8 mouse cellular contexts compared by ENCODE assay signal in genomic region chr5:93180252-93180651, GRCm38 (mm10). TPM values are rescaled to one million over a fixed set of nuclear protein-coding genes. Genes with fewer than 3 reads are reported as not detected.
DNase-seq lines count a peak whose midpoint lies in the region; ATAC-seq lines count a peak whose summit lies in the region.

No protein-coding gene starts in this region.

- no peak for ATAC-seq in midbrain, embryonic 14.5 days (ENCODE audit: low FRiP score, low TSS enrichment)

- no peak overlapping the region for H3K27ac ChIP-seq in midbrain, embryonic 14.5 days (replicated peaks; ENCODE audit: low read depth, low read length)
- H3K27ac ChIP-seq in midbrain, embryonic 10.5 days (replicated peaks), result no peak overlapping the region

- no peak overlapping the region for H3K4me3 ChIP-seq in midbrain, embryonic 14.5 days (replicated peaks; ENCODE audit: low read depth, low read length)
- no peak overlapping the region for H3K4me3 ChIP-seq in midbrain, embryonic 10.5 days

- DNase-seq in gastrocnemius, adult 18-20 months (ENCODE audit: low spot score), result peak; percentile 21
- DNase-seq in gastrocnemius, postnatal 10 days, result no peak
- DNase-seq in midbrain, embryonic 14.5 days, result peak; percentile 47
- no peak for DNase-seq in midbrain, embryonic 10.5 days (ENCODE audit: low spot score)
- peak; percentile 43 for DNase-seq in embryo, embryonic 11 days
- peak; percentile 3 to 30 for DNase-seq in thymus, postnatal 10 days (ENCODE audit: low spot score in 2 of 2)
- DNase-seq in right cerebral cortex, postnatal 36 days (ENCODE audit: low spot score in 2 of 2), result no peak
- no peak for DNase-seq in right cerebral cortex, postnatal 14 days

- no peak overlapping the region for H3K9ac ChIP-seq in midbrain, embryonic 14.5 days (replicated peaks; ENCODE audit: low read length)

- H3K9me3 ChIP-seq in midbrain, embryonic 14.5 days (ENCODE audit: control insufficient read depth, low read length), result no peaks in the 10 kb centered on the region
- H3K9me3 ChIP-seq in midbrain, embryonic 10.5 days (replicated peaks), result no peaks in the 10 kb centered on the region

- H3K4me1 ChIP-seq in midbrain, embryonic 14.5 days (ENCODE audit: control insufficient read depth, insufficient read depth, low read length), result no peaks in the 10 kb centered on the region
- no peaks in the 10 kb centered on the region for H3K4me1 ChIP-seq in midbrain, embryonic 10.5 days

- H3K36me3 ChIP-seq in midbrain, embryonic 14.5 days (ENCODE audit: control insufficient read depth, insufficient read depth, low read length), result peaks cover 67% of the 10 kb centered on the region
- peaks cover 93% of the 10 kb centered on the region for H3K36me3 ChIP-seq in midbrain, embryonic 10.5 days

- no peak overlapping the region for H3K4me2 ChIP-seq in midbrain, embryonic 14.5 days (ENCODE audit: low read length)

- H3K27me3 ChIP-seq in midbrain, embryonic 14.5 days (ENCODE audit: control insufficient read depth, insufficient read depth, low read length), result no peaks in the 10 kb centered on the region
- no peaks in the 10 kb centered on the region for H3K27me3 ChIP-seq in midbrain, embryonic 10.5 days (ENCODE audit: low read depth, poor library complexity, severe bottlenecking)

- 83% methylated on average over 2 of the region's 2 CpGs for WGBS in midbrain, embryonic 14.5 days
- 89% methylated on average over 2 of the region's 2 CpGs for WGBS in midbrain, embryonic 10.5 days

RNA-seq across cellular contexts. Expression of gene Ccni, which starts 26.0 kb away (rescaled TPM):
- total RNA-seq in gastrocnemius, adult 18-20 months (2021), result 10 to 100 TPM; 66.3 to 72.1 TPM
- 100 to 1,000 TPM; 117 to 125 TPM for total RNA-seq in gastrocnemius, postnatal 10 days (2021)
- 172 and 191 TPM in 2 replicates for polyA plus RNA-seq in midbrain, embryonic 14.5 days (2014; fragmentation: Nextera tagmentation; extraction: Ambion mirVana)
- polyA plus RNA-seq in midbrain, embryonic 10.5 days (2016; fragmentation: Nextera tagmentation; extraction: Ambion mirVana), result 105 and 115 TPM in 2 replicates

RNA-seq across cellular contexts. Expression of gene 2010109A12Rik, which starts 26.1 kb away (rescaled TPM):
- under 1 TPM; 0.66 to 0.73 TPM for total RNA-seq in gastrocnemius, adult 18-20 months (2021)
- total RNA-seq in gastrocnemius, postnatal 10 days (2021), result under 1 TPM in 1 of 2 experiments, not detected in 1; 0.50 TPM
- polyA plus RNA-seq in midbrain, embryonic 14.5 days (2014; fragmentation: Nextera tagmentation; extraction: Ambion mirVana), result 1.6 and 1.7 TPM in 2 replicates
- polyA plus RNA-seq in midbrain, embryonic 10.5 days (2016; fragmentation: Nextera tagmentation; extraction: Ambion mirVana), result 2.7 and 3.0 TPM in 2 replicates

Comparison
In these comparisons a context has a peak if more than half of its experiments do, and no peak if none do; other contexts are left out.
1. DNase-seq: peak in gastrocnemius, adult 18-20 months (single experiment), midbrain, embryonic 14.5 days (single experiment), embryo, embryonic 11 days (single experiment) and thymus, postnatal 10 days (2 of 2); none in gastrocnemius, postnatal 10 days (single experiment), midbrain, embryonic 10.5 days (single experiment), right cerebral cortex, postnatal 36 days (0 of 2) and right cerebral cortex, postnatal 14 days (single experiment).